Mouse (Mus musculus): Measurements from ENCODE around the gene Col6a6.

GRCm38 (mm10) chr9:105762274-105762673 lies 65.7 kb downstream of the Col6a6 start:
- no peak for TF ChIP-seq POLR2A (IDR thresholded peaks at IDR 0.05; ENCODE audit: low read depth, low read length)
- TF ChIP-seq CTCF (conservative IDR thresholded peaks at IDR 0.05; ENCODE audit: insufficient read depth, insufficient read length, low read depth, low read length) = no peak
